Mouse (Mus musculus): ENCODE measurements at regions not wholly inside any gene's neighbourhood (a gene's known extent, or its start where the extent isn't known, plus 50 kb on each side); places are given as distances from the start of the nearest gene placed in this dataset.

GRCm38 (mm10) chr9:22937686-22938391 lies 285.0 kb upstream of the Bmper start:
- no peak for DNase-seq
- intact Hi-C loops (cut with DNase I) = no loop called here

GRCm38 (mm10) chr9:22944992-22945391 lies 277.9 kb upstream of the Bmper start:
- no peak for DNase-seq
- intact Hi-C loops (cut with DNase I) = no loop called here

GRCm38 (mm10) chr9:22945426-22945955 lies 277.4 kb upstream of the Bmper start:
- peak; percentile 10 to 17 for DNase-seq
- intact Hi-C loops (cut with DNase I) = no loop called here

- intact Hi-C loops (cut with DNase I) = no loop called here
- DNase-seq = no peak
Measured at GRCm38 (mm10) chr9:22952571-22953442, 270.1 kb upstream of the Bmper start.

GRCm38 (mm10) chr9:22962269-22962815 lies 260.5 kb upstream of the Bmper start:
- intact Hi-C loops (cut with DNase I) = no loop called here
- no peak for DNase-seq

GRCm38 (mm10) chr9:22971312-22971711 lies 251.6 kb upstream of the Bmper start:
- no peak for DNase-seq
- intact Hi-C loops (cut with DNase I) = no loop called here

- DNase-seq = no peak
- intact Hi-C loops (cut with DNase I) = no loop called here
Measured at GRCm38 (mm10) chr9:22976748-22977147, 246.1 kb upstream of the Bmper start.

- intact Hi-C loops (cut with DNase I) = no loop called here
Measured at GRCm38 (mm10) chr9:22979627-22980026, 243.2 kb upstream of the Bmper start.

GRCm38 (mm10) chr9:22989508-22989907 lies 233.4 kb upstream of the Bmper start:
- no peak for DNase-seq
- intact Hi-C loops (cut with DNase I) = no loop called here

More at GRCm38 (mm10) chr9:22979627-22980026, 243.2 kb upstream of the Bmper start:
- no peak for DNase-seq

- intact Hi-C loops (cut with DNase I) = no loop called here
Measured at GRCm38 (mm10) chr9:22993531-22993930, 229.3 kb upstream of the Bmper start.

GRCm38 (mm10) chr9:22995564-22995963 lies 227.3 kb upstream of the Bmper start:
- no peak for DNase-seq
- intact Hi-C loops (cut with DNase I) = no loop called here

More at GRCm38 (mm10) chr9:22993531-22993930, 229.3 kb upstream of the Bmper start:
- DNase-seq = no peak

GRCm38 (mm10) chr9:22998306-22998705 lies 224.6 kb upstream of the Bmper start:
- intact Hi-C loops (cut with DNase I) = no loop called here
- no peak for DNase-seq

GRCm38 (mm10) chr9:22999181-22999580 lies 223.7 kb upstream of the Bmper start:
- no peak for DNase-seq
- intact Hi-C loops (cut with DNase I) = no loop called here

- no peak for DNase-seq
- intact Hi-C loops (cut with DNase I) = no loop called here
Measured at GRCm38 (mm10) chr9:23000200-23000599, 222.7 kb upstream of the Bmper start.

GRCm38 (mm10) chr9:23003195-23004061 lies 219.4 kb upstream of the Bmper start:
- intact Hi-C loops (cut with DNase I) = no loop called here
- no peak for DNase-seq

GRCm38 (mm10) chr9:23005005-23005404 lies 217.9 kb upstream of the Bmper start:
- intact Hi-C loops (cut with DNase I) = no loop called here
- no peak for DNase-seq

- intact Hi-C loops (cut with DNase I) = loop anchor here (10.0 kb wide), 2 partner anchors 205 to 295 kb away; no protein-coding TSS in a partner anchor
- DNase-seq = no peak
Measured at GRCm38 (mm10) chr9:23009462-23010183, 213.3 kb upstream of the Bmper start.

- intact Hi-C loops (cut with DNase I) = loop anchor here (10.0 kb wide), 2 partner anchors 207 to 297 kb away; no protein-coding TSS in a partner anchor
Measured at GRCm38 (mm10) chr9:23011316-23011959, 211.4 kb upstream of the Bmper start.

GRCm38 (mm10) chr9:23012130-23012529 lies 210.7 kb upstream of the Bmper start:
- intact Hi-C loops (cut with DNase I) = loop anchor here (10.0 kb wide), 2 partner anchors 207 to 297 kb away; no protein-coding TSS in a partner anchor
- peak; percentile 68 to 73 for DNase-seq

More at GRCm38 (mm10) chr9:23011316-23011959, 211.4 kb upstream of the Bmper start:
- peak; percentile 18 to 22 for DNase-seq
